Mouse (Mus musculus) T-helper 17 cell (primary cell): Measurements from ENCODE around the gene Hmgb4.

ENCODE experiments used
- in situ Hi-C, 2 experiments: fragments of 300-600 bp; cut with MboI, MseI; formaldehyde crosslinking; loops; 1 replicate in 1 of 2; 2 replicates in 1 of 2; pipeline ENCODE4 v1.15.1; 2025; ENCODE audit warnings: high pct_unique_total_duplicates in 2 of 2

The Hmgb4 gene

GRCm38 (mm10) chr4:128260907-128261560, at the start of gene Hmgb4:
Gene Hmgb4, minus strand, starts transcription at chr4:128260957.
- in situ Hi-C loops, result no loop called here

GRCm38 (mm10) chr4:128306011-128306410, 45.3 kb upstream of the Hmgb4 start:
- in situ Hi-C loops, result no loop called here

- in situ Hi-C loops, result no loop called here
These were observed 43.3 kb upstream of the Hmgb4 start for GRCm38 (mm10) chr4:128304049-128304448.

GRCm38 (mm10) chr4:128288095-128288494, 27.3 kb upstream of the Hmgb4 start:
- in situ Hi-C loops, result no loop called here

GRCm38 (mm10) chr4:128285009-128285408, 24.3 kb upstream of the Hmgb4 start:
- in situ Hi-C loops, result no loop called here

GRCm38 (mm10) chr4:128275586-128275985, 14.8 kb upstream of the Hmgb4 start:
- in situ Hi-C loops, result no loop called here

- in situ Hi-C loops, result no loop called here
These were observed 14.4 kb upstream of the Hmgb4 start for GRCm38 (mm10) chr4:128275116-128275515.

GRCm38 (mm10) chr4:128273146-128273545, 12.4 kb upstream of the Hmgb4 start:
- in situ Hi-C loops, result no loop called here

GRCm38 (mm10) chr4:128272501-128272900, 11.7 kb upstream of the Hmgb4 start:
- in situ Hi-C loops, result no loop called here

GRCm38 (mm10) chr4:128270931-128271330, 10.2 kb upstream of the Hmgb4 start:
- in situ Hi-C loops, result no loop called here

GRCm38 (mm10) chr4:128270177-128270576, 9.4 kb upstream of the Hmgb4 start:
- in situ Hi-C loops, result no loop called here

- in situ Hi-C loops, result no loop called here
These were observed 8.6 kb upstream of the Hmgb4 start for GRCm38 (mm10) chr4:128269261-128269875.

- in situ Hi-C loops, result no loop called here
These were observed 4.6 kb upstream of the Hmgb4 start for GRCm38 (mm10) chr4:128265341-128265740.

- in situ Hi-C loops, result no loop called here
These were observed 3.7 kb upstream of the Hmgb4 start for GRCm38 (mm10) chr4:128264491-128264890.

- in situ Hi-C loops, result no loop called here
These were observed 1.5 kb downstream of the Hmgb4 start for GRCm38 (mm10) chr4:128259211-128259610.

GRCm38 (mm10) chr4:128248676-128249075, 12.1 kb downstream of the Hmgb4 start:
- in situ Hi-C loops, result no loop called here

GRCm38 (mm10) chr4:128245201-128245600, 15.6 kb downstream of the Hmgb4 start:
- in situ Hi-C loops, result no loop called here

- in situ Hi-C loops, result no loop called here
These were observed 18.9 kb downstream of the Hmgb4 start for GRCm38 (mm10) chr4:128241854-128242356.

- in situ Hi-C loops, result no loop called here
These were observed 19.5 kb downstream of the Hmgb4 start for GRCm38 (mm10) chr4:128241075-128241853.

- in situ Hi-C loops, result no loop called here
These were observed 21.6 kb downstream of the Hmgb4 start for GRCm38 (mm10) chr4:128239113-128239512.

- in situ Hi-C loops, result no loop called here
These were observed 27.3 kb downstream of the Hmgb4 start for GRCm38 (mm10) chr4:128233458-128233857.
